Mouse (Mus musculus): ENCODE measurements around the gene Cypt15.

GRCm38 (mm10) chrX:39378830-39379229 is 32.8 kb downstream of the Cypt15 start:
- TF ChIP-seq POLR2A (IDR thresholded peaks at IDR 0.05; ENCODE audit: insufficient read depth, low read depth, low read length) (no peak), EP300 (IDR thresholded peaks at IDR 0.05; ENCODE audit: insufficient read depth, low read depth, low read length) (no peak)

All from heart, adult 2 months (tissue).